Mouse (Mus musculus): Measurements from ENCODE around the gene Bbc3. TPM values are rescaled to one million over a fixed set of nuclear protein-coding genes. Genes with fewer than 3 reads are reported as not detected.

Bbc3 gene
- polyA plus RNA-seq, 1 experiment = 291 TPM

DNA sequence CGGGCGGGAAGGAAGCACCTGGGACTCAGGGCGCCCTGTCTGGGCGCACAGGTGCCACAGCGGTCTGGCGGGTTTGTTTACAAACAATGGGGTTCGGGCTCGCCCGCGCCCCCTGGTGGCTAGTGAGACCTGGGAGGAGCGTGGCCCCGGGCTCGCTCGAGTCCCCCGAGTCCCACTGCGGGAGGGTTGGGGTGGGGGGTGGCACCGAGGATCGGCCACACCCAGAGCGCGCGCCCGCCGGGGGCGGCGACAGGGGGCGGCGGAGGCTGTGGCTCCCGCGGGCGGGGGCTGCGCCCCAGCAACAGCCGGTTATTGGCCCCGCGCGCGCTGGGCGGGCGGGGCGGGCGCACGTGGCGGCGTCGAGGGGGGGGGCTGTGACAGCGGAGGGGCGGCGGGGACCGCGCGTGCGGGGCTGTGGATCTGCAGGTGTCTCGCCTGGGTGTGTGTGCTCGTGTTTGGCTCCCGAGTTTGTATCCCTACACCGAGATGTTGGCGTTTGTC lies 1.9 kb downstream of the Bbc3 start:
- no peak for TF ChIP-seq GATA1 (IDR thresholded peaks at IDR 0.05; ENCODE audit: low read length)

GRCm38 (mm10) chr7:16310521-16311452 lies 2.6 kb downstream of the Bbc3 start:
- no peak for TF ChIP-seq GATA1 (IDR thresholded peaks at IDR 0.05; ENCODE audit: low read length)

DNA sequence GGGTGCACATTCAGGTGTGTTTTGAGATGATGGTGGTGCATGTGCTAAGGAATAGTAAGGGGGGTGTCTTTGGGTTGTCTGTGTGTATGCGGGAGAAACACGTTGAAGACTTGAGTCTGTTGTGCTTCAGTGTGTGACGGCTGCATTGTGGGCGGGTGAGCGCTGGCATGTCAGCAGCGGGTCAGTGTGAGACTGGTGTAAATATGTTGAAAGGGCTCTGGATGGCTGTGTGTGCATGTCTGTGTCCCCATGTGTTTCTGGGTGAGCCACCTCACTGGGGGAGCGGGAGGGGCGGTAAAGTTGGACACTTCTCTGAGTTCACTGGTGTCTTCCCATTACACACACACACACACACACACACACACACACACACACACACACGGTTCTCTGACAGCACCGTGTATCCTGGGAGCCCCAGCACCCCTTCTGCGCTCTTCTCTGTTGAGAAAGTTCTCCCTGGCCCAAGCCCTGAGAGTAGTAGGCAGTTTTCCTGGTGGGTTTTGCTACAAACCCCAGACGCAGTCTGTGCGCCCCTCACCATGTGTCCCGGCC lies 3.3 kb downstream of the Bbc3 start:
- no peak for TF ChIP-seq GATA1 (IDR thresholded peaks at IDR 0.05; ENCODE audit: low read length)

GRCm38 (mm10) chr7:16312011-16312671 lies 3.9 kb downstream of the Bbc3 start:
- no peak for TF ChIP-seq GATA1 (IDR thresholded peaks at IDR 0.05; ENCODE audit: low read length)

GRCm38 (mm10) chr7:16312672-16313311 lies 4.6 kb downstream of the Bbc3 start:
- no peak for TF ChIP-seq GATA1 (IDR thresholded peaks at IDR 0.05; ENCODE audit: low read length)

DNA sequence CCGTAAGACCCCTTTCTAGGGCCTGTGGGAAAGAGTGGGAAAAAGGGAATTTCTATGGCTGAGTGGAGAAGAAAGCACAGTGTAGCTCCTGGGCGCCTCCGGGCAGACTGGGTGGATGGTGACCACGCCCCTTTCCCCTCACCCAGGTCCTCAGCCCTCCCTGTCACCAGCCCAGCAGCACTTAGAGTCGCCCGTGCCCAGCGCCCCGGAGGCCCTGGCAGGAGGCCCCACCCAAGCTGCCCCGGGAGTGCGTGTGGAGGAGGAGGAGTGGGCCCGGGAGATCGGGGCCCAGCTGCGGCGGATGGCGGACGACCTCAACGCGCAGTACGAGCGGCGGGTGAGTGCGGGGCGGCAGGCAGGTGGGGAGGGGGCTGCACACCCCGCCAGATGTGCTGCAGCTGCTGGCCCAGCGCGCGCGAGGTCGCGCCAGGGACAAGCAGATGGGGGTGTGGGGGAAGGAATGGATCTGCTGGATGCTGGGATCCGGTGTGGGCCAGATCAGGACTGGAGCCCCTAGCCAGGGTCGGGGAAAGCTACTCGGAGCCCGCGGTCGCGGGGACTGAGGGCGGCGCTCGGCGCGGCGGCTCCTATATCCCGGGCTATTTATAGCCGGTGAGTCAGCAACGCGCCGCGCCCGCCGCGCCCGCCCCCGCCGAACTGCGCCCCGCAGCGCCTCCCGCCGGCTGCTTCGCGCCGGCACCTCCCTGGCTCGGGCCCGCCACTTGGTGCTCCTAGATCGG lies 5.5 kb downstream of the Bbc3 start:
- no peak for TF ChIP-seq GATA1 (IDR thresholded peaks at IDR 0.05; ENCODE audit: low read length)

DNA sequence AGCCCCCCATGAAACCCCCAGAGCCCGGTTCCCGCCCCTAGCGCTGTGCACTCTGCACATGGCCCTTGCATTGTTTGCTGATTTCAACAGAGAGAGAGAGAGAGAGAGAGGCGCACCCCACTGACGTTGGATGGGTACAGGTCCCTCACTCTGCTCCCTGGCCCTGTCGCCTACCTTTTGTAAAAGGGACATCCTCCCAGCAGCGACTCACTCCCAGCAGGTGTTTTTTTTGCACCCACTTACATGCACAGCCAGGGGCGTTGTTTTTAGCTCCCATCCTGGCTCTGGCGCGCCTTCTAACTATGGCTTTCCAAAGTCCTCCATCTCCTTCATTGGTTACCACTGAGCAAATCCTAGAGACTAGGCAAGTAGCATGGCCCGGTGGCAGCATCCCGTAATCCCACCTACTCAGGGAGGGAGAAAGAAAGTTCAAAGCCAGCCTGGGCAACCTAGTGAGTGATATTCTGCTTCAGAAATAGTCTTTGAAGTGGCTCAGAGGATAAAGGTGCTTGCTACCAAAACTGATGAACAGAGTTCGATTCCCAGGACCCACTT lies 6.1 kb downstream of the Bbc3 start:
- no peak for TF ChIP-seq GATA1 (IDR thresholded peaks at IDR 0.05; ENCODE audit: low read length)

GRCm38 (mm10) chr7:16315222-16315759 lies 7.1 kb downstream of the Bbc3 start:
- TF ChIP-seq GATA1 (IDR thresholded peaks at IDR 0.05; ENCODE audit: low read length) = no peak

GRCm38 (mm10) chr7:16317094-16317493 lies 8.9 kb downstream of the Bbc3 start:
- no peak for TF ChIP-seq GATA1 (IDR thresholded peaks at IDR 0.05; ENCODE audit: low read length)

- no peak for TF ChIP-seq GATA1 (IDR thresholded peaks at IDR 0.05; ENCODE audit: low read length)
Observed at GRCm38 (mm10) chr7:16319216-16319615, 11.0 kb downstream of the Bbc3 start.

DNA sequence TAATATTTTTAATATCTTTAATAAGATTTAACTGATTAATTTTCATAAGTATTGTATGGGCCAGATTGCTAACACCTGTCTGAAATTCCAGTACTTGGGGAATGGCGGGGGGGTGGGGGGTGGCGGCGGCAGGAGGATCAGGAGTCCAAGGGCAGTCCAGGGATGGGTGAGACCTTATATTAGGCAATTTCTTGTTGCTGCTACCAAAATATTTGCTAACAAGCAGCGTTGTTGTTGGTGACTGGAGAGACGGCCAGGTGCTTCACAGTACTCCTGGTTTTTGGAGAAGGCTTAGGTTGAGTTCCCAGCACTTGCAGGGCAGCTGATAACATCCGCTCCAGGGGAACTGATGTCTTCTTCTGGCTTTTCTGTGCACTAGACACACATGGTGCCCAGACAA lies 12.3 kb downstream of the Bbc3 start:
- no peak for TF ChIP-seq GATA1 (IDR thresholded peaks at IDR 0.05; ENCODE audit: low read length)

DNA sequence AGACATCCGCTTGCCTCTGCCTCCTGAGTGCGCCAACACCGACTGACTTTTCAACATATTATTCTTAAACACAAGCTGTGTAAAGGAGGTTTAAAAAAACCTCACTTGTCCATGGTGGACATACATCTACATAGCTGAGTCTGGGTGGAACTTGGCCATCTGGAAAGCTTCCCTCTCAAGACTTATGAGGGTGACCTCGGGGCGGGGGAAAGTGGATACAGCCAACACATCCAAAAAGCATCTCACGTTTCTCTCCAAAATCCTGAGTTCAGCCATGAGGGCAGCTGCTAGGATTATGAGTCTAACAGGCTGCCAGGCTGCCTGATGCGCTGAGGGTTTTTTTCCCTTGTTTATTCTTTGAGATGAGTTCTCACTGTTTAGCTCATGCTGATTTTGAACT lies 16.5 kb downstream of the Bbc3 start:
- no peak for TF ChIP-seq GATA1 (IDR thresholded peaks at IDR 0.05; ENCODE audit: low read length)

DNA sequence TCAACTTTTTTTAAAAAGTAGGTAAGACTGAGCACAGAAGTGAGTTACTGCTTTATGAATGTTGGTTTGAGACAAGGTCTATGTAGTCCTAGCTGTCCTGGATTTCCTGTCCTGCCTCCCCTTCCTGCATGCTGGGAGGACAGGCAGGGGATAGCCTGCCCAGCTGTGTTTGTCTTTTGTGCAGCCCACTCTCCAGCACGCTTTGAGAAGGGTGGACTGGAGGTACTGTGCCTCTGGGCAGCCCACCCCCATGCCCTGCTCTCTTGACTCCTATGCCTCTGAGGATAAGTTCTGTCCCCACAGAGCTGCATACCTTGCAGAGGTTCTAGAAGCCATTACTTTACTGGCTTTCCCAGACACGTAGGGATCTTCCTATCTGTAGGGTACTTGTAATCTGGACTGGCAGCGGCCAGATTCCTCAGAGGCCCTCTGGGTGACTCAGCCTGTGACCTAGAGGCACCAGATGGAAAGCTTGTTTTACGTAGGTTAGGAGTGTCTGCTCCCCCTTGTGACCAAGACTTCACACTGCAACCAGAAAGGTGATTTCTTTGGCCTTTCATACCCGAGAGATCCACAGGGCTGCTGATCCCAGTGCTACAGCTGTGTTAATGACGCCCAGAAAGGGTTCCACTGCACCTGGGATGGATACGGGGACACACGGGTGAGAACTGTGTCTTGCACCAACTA lies 17.9 kb downstream of the Bbc3 start:
- no peak for TF ChIP-seq GATA1 (IDR thresholded peaks at IDR 0.05; ENCODE audit: low read length)

DNA sequence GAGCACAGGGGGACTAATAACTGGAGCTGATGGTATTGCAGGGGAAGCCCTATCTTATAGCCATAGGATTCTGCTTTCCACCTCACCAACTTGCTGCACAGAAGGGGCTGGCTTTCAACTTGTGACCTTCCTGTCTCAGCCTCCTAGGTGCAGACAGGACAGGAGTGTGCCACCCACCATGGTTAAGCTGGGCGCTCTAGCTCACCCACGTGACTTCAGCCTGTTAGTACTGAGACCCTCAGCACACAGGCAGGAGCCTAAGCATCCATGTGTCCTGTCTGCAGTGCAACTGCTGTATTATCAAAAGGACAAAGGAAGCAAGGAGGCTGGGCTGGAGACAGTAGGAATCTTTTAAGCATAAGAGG lies 18.4 kb downstream of the Bbc3 start:
- TF ChIP-seq GATA1 (IDR thresholded peaks at IDR 0.05; ENCODE audit: low read length) = no peak

All from G1E-ER4 (cell line).